Mouse (Mus musculus): Measurements from ENCODE around the gene Usp49.

Usp49 gene

DNA sequence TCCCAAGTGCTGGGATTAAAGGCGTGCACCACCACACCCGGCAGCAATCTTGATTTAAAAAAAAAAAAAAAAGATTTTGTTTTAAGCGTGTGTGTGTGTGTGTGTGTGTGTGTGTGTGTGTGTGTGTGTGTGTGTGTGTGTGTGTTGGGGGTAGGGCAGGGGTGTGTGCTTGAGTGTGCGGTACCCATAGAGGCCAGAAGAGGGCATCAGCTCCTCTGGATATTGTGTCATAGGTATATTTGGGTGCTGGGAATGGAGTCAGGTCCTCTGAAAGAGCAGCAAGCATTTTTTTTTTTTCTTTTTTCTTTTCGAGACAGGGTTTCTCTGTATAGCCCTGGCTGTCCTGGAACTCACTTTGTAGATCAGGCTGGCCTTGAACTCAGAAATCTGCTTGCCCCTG lies 5.9 kb upstream of the Usp49 start:
- CTCF ChIA-PET, result interaction anchor here (0.5 to 2.5 kb wide), 37 partner anchors 9 to 1405 kb away, joined by 3 to 14 read pairs (median 4); partner anchors contain the start of genes Bysl (in 1 of the 4), Gm20517 (in 1 of the 4) and Med20 (in 1 of the 4)
- POLR2A ChIA-PET, result interaction anchor here (0.5 to 1.5 kb wide), 23 partner anchors 9 to 152 kb away, joined by 3 to 9 read pairs (median 3); no protein-coding TSS in a partner anchor

DNA sequence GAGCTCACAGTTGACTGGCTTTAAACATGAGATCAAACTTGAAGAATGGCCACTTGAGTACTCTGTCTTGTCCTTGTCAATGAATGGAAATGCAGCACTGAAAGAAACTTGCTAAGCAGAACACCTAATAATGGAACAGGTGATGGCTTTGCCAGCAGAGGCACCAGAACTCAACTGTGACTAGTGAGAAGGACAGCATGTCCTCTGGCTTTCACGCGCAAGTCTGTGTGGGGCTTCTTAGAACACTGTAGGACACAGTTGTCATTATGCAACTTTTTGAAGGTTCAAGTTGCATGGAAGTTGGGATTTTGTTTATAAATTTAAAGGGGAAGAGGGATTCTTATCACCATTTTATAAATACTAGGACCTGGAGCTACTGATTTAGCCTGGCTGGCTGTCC lies 5.4 kb upstream of the Usp49 start:
- ChIA-PET POLR2A (interaction anchor here in 3 of 4 experiments (0.5 to 1.5 kb wide), 9 partner anchors 10 to 115 kb away, joined by 3 to 14 read pairs (median 4); no protein-coding TSS in a partner anchor), CTCF (interaction anchor here in 3 of 4 experiments (0.6 to 2.5 kb wide), 12 partner anchors 14 to 818 kb away, joined by 3 to 7 read pairs (median 4); no protein-coding TSS in a partner anchor)

DNA sequence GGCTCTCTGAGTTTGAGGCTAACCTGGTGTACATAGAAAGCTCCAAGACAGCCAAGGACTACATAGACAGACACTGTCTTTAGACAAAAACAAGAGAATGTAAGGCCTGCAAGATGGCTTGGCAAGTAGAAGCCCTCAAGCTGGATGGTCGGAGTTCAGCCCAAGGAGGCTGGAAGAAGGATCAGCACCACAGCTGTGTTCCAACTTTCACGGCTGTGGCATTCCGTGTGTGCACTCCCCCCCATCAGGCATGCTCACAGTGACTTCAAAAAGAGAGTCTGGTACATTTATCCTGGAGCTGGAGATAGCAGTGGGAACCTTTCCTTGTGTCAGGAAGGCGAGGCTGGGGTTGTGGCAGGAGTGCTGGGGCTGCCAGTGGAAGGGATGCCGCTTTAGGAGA lies 4.5 kb upstream of the Usp49 start:
- POLR2A ChIA-PET, result interaction anchor here in 2 of 4 experiments (0.6 to 1.5 kb wide), 2 partner anchors 13 to 1343 kb away, joined by 5 read pairs; partner anchors contain the start of gene Tjap1 (in 1 of the 2)
- CTCF ChIA-PET, result interaction anchor here in 2 of 4 experiments (0.5 to 2.5 kb wide), 5 partner anchors 13 to 475 kb away, joined by 3 to 6 read pairs (median 4); no protein-coding TSS in a partner anchor

DNA sequence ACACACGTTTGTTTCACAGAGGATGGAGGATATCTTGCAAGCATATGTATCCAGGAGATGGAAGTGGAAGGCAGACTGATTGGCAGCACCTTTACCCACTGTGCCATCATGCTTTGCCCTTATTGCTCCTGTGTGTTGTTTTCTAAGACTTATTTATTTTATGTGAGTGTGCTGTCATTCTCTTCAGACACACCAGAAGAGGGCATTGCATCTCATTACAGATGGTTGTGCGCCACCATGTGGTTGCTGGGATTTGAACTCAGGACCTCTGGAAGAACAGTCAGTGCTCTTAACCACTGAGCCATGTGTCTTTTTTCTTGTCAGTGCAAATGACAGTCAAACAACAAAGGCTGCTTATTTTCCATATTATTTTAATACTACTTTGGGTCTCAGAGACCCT lies 2.7 kb upstream of the Usp49 start:
- ChIA-PET POLR2A (interaction anchor here in 2 of 4 experiments (0.8 to 2.0 kb wide), 4 partner anchors 19 to 116 kb away, joined by 3 to 7 read pairs (median 6); no protein-coding TSS in a partner anchor), CTCF (interaction anchor here in 1 of 4 experiments (1.1 kb wide), 1 partner anchor 122 kb away, joined by 3 read pairs; no protein-coding TSS in a partner anchor)

DNA sequence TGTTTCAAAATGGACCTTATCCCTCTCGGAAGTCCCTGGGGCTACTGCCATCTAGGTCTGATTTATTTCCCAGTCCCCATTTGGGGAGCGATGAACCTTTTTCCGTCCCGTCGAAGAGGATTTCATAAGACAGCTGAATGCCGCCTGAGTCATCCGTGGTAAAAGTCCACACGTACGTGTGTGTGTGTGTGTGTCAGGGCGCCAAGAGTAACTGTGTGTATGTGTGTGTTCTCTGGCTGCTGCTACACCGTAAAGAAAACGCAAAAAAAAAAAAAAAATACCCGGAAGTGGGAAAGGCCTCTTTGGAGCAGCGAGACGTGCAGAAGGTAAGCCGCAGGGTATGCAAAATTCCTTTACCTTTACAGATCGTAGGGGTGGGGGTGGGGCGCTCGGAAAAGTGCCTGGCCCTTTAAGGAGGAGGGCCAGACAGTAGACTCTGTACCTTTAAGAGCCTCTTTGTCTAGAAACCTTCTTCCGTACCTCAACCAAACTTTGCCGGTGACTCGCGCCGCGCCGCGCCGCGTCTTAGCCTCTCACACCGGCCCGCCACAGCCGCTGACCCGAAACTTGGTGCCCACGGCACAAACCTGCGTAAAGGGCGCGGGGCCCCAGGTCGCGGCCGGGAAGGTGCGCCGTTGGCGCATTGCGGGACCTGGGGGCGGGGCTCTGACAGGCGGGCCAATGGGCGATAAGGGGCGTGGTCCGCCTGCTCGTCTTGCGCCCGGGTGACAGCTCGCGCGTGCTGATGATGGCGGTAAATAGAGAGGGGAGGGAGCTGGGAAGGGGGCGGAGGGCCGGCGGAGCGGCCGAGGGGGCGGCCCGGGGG lies 1.4 kb upstream of the Usp49 start:
- ChIA-PET CTCF (interaction anchor here (0.5 to 2.7 kb wide), 24 partner anchors 10 to 1476 kb away, joined by 3 to 11 read pairs (median 3); partner anchors contain the start of genes Bysl (in 1 of the 4), Frs3 (in 1 of the 4), Gm20517 (in 1 of the 4) and Mad2l1bp (in 1 of the 4)), POLR2A (interaction anchor here (0.6 to 2.6 kb wide), 33 partner anchors 10 to 1778 kb away, joined by 3 to 12 read pairs (median 3); partner anchors contain the start of genes Taf8 (in 3 of the 4), Gm21981 (in 1 of the 4), Prickle4 (in 1 of the 4) and Tomm6 (in 1 of the 4))

DNA sequence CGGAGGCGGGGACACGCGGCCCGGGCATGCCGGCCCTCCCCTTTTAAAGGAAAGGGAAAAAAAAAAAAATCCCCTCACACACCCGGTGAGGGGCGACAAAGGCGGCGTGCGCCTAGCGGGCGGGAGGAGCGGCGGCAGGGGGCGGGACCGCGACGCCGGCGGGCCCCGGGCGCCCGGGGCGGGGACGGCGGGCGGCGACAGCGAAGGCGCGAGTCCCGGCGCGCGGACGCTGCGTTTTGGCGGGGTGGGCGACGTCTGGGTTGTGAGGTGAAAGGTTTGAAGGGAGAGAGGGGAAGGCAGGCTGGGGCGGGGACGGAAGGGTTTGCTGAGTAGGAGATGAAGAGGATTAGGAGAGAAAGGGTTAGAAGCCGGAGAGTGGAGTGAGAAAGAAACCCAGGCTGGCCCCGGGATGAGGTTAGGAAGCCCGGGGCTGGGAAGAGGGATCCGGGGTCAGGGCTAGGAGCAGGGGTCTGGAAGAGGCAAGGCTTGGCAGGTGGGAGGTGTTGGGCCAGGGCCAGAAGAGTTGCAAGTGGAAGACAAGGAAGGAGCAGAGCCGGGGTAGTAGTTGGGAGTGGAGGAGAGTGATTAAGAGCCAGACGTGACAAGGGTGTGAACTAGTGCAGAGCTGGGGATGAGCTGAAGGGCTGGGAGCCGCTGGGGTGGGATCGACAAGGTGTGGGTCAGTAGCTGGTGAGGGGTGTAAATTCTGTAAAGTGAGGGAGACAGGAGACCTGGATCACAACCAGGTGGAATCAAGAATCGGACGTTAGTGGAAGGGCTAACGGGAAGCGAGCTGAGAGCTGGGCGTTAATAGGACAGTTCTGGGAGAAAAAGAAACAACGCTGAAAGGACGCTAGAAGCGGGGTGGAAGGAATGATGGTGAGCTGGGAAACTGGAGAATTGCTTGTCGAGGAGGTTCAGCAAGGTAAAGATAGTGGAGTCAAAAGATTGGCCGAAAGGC lies 493 bp upstream of the Usp49 start:
- POLR2A ChIA-PET, result interaction anchor here (0.6 to 2.6 kb wide), 35 partner anchors 9 to 1779 kb away, joined by 3 to 12 read pairs (median 3); partner anchors contain the start of genes Taf8 (in 3 of the 4), Gm21981 (in 1 of the 4) and Prickle4 (in 1 of the 4)
- CTCF ChIA-PET, result interaction anchor here (0.5 to 2.7 kb wide), 28 partner anchors 9 to 1477 kb away, joined by 3 to 9 read pairs (median 4); partner anchors contain the start of genes Bysl (in 1 of the 4), Frs3 (in 1 of the 4), Gm20517 (in 1 of the 4) and Mad2l1bp (in 1 of the 4)

DNA sequence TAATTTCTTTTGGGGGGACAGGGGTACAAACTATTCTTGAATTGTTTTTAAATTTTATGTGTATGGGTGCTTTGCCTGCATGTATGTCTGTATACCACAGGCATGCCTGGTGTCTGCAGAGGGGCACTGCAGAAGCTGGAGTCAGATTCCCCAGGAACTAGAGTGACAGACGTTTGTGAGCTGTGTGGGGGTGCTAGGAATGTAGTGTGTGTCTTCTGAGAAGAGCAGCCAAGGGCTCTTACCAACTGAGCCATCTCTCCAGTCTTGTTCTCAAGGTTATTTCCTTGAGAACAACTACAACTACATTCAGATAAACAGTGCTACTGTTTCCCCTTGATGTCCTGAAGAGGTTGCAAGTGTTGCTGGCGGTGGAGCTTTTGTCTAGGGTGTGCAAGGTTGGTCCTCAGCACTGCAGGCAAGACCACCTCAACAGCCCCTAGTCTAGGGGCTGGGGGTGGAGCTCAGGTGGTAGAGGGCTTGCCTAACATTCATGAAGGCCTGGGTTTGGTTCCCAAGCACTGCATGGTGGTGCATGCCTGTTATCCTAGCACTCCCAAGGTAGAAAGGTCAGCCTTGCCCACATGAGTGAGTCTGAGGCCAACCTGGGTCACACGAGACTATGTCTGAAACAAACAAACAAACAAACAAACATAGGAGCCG lies 1.8 kb downstream of the Usp49 start:
- ChIA-PET CTCF (interaction anchor here in 2 of 4 experiments (1.1 to 1.4 kb wide), 2 partner anchors 11 kb away, joined by 3 to 7 read pairs; no protein-coding TSS in a partner anchor), POLR2A (interaction anchor here in 2 of 4 experiments (1.0 to 4.2 kb wide), 6 partner anchors 10 to 63 kb away, joined by 3 to 21 read pairs (median 4); partner anchors contain the start of genes Gm21981 (in 1 of the 2) and Prickle4 (in 1 of the 2))

DNA sequence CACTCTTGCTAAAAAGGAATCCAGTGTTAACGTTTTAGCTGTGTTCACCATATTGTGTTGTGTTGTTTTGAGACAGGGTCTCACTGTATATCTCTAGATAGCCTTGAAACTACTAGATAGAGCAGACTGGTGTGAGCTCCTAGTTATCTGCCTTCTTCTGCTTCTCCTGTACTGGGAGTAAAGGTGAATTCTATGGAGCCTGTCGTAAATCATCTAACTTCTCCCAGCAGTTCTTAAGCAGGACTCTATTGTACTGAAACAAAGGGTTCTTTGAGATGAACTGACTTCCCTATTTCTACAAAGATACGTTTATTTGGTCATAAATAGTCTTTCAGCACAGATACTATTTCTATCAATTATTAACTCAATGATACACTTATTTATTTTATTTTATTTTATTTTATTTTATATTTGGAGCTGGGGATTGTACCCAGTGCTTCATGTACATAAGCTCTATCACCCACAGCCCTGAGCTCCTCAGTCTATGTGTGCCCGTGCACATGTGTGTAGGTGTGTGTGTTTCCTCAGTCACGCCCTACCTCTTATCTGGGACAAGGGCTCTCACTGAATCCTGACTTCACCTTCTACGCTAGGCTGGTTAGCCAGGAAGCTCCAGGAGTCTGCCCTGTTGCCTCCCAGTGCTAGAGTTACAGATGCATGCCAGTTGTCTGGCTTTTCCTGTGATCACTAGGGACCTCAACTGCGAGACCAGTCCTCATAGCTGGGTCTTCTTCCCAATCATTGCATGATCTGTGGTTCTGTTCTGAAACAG lies 3.7 kb downstream of the Usp49 start:
- CTCF ChIA-PET, result interaction anchor here (0.5 to 1.4 kb wide), 8 partner anchors 9 to 132 kb away, joined by 3 to 14 read pairs (median 3); partner anchors contain the start of gene Taf8 (in 1 of the 4)
- POLR2A ChIA-PET, result interaction anchor here (0.5 to 4.2 kb wide), 14 partner anchors 8 to 493 kb away, joined by 3 to 21 read pairs (median 3); partner anchors contain the start of genes Gm21981 (in 1 of the 4), Prickle4 (in 1 of the 4) and Tomm6 (in 1 of the 4)

DNA sequence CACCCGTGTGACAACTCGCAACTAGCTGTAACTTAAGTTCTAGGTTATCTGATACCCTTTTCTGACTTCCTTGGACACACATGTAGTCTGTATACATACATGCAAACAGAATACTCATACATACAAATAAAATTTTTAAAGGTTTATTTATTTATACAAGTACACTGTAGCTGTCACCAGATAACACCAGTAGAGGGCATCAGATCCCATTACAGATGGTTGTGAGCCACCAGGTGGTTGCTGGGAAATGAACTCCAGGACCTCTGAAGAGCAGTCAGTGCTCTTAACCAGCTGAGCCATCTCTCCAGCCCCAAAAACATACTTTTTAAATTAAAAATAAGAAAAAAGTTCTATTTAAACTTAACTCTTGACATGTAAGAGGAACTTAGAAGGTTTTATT lies 12.5 kb downstream of the Usp49 start:
- CTCF ChIA-PET, result interaction anchor here (0.6 to 1.8 kb wide), 28 partner anchors 10 to 458 kb away, joined by 3 to 14 read pairs (median 4); partner anchors contain the start of gene Gm21981 (in 1 of the 4)
- POLR2A ChIA-PET, result interaction anchor here (0.7 to 2.1 kb wide), 18 partner anchors 9 to 478 kb away, joined by 3 to 9 read pairs (median 4); partner anchors contain the start of genes Taf8 (in 1 of the 4) and Usp49 (in 1 of the 4)

DNA sequence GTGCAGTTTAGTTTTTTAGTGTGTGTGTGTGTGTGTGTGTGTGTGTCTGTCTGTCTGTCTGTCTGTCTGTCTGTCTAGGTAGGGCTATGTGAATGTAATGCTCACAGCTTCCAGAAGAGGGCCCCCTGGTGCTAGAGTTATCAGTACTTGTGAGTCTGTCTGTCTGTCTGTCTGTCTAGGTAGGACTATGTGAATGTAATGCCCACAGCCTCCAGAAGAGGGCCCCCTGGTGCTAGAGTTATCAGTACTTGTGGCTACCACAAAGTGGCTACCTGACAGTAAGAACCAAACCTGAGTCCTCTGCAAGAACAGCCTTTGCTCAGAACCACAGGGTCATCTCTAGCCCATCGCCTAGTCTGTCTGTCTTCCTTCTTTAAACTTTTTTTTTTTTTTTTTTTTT lies 16.2 kb downstream of the Usp49 start:
- ChIA-PET POLR2A (interaction anchor here in 3 of 4 experiments (1.0 to 4.1 kb wide), 19 partner anchors 9 to 136 kb away, joined by 3 to 42 read pairs (median 4); no protein-coding TSS in a partner anchor), CTCF (interaction anchor here (0.6 to 5.1 kb wide), 38 partner anchors 9 to 1285 kb away, joined by 3 to 40 read pairs (median 4); partner anchors contain the start of genes Prickle4 (in 2 of the 4), Frs3 (in 1 of the 4), Gm21981 (in 1 of the 4) and Lrfn2 (in 1 of the 4))

DNA sequence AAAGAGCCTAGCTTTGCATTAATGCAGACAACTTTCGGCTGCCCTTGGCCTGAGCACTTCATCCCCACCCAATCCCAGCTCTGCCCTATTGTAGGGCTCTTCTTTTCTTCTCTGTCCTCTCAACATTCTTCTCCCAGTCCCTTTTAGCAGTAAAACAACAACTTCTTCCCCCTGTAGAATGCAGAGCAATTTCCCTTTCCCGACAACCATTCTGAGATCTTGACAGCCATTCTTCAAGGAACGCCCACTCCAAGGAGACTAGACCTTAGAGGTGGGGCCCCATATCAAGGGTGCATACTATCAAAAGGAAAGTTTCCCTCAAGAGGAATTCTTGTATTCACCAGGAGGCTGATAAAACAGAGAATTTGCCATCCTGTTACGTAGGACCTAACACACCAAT lies 18.5 kb downstream of the Usp49 start:
- ChIA-PET CTCF (interaction anchor here (0.9 to 5.1 kb wide), 19 partner anchors 9 to 452 kb away, joined by 3 to 40 read pairs (median 6); partner anchors contain the start of gene Usp49 (in 1 of the 4)), POLR2A (interaction anchor here (0.6 to 4.1 kb wide), 39 partner anchors 7 to 508 kb away, joined by 3 to 42 read pairs (median 4); partner anchors contain the start of genes Frs3 (in 1 of the 4), Gm21981 (in 1 of the 4), Prickle4 (in 1 of the 4) and Tomm6 (in 1 of the 4))

DNA sequence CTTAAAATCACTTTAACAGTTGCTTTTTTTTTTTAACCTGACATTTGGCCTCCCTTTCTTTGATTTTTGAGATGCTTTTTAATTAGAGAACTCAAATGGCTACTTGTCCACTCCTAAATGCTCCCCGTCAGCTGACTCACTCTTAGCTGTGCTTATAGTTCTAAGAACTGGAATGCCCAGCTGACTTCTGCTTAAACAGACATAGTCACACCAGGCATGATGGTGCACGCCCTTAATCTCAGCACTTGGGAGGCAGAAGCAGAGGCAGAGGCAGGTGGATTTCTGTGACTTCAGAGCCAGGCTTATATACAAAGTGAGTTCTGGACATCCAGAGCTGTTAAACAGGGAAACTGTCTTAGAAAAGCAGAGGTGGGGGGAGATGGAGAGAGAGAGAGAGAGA lies 21.5 kb downstream of the Usp49 start:
- ChIA-PET CTCF (interaction anchor here in 2 of 4 experiments (0.6 to 2.1 kb wide), 5 partner anchors 21 to 468 kb away, joined by 3 to 6 read pairs (median 3); no protein-coding TSS in a partner anchor), POLR2A (interaction anchor here (0.5 to 2.1 kb wide), 21 partner anchors 9 to 513 kb away, joined by 3 to 9 read pairs (median 3); no protein-coding TSS in a partner anchor)

DNA sequence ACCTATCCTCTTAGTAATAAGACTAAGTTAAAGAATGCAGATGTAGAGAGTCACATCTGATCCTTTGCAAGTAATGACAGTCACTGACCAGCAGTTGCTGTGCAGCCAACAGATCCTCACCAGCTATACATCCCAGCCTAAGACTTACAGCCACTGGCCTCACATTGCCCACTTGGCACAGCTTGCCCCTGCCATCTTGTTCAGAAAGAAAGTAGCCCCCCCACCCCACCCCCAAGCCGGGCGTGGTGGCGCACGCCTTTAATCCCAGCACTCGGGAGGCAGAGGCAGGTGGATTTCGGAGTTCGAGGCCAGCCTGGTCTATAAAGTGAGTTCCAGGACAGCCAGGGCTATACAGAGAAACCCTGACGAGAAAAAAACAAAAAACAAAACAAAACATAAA lies 23.9 kb downstream of the Usp49 start:
- ChIA-PET CTCF (interaction anchor here in 1 of 4 experiments (0.6 to 1.7 kb wide), 2 partner anchors 9 to 141 kb away, joined by 3 to 5 read pairs; no protein-coding TSS in a partner anchor), POLR2A (interaction anchor here in 3 of 4 experiments (1.0 to 3.4 kb wide), 10 partner anchors 10 to 143 kb away, joined by 3 to 37 read pairs (median 4); no protein-coding TSS in a partner anchor)

DNA sequence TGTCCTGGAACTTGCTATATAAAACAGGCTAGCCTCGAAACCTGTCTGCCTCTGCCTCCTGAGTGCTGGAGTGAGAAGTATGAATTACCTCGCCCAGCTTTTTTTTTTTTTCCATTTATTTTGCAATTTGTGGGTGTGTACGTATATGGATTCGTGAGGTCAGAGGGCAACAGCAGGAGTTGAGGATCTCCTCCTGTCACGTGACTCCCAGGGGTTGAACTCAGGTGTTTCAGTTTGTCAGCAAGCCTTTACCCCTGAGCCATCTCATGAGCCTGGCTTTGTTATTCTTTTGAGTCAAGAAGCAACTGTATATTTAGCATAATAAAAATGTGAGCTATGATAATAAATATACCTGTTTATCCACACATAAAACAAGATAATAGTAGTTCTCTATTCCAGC lies 25.2 kb downstream of the Usp49 start:
- ChIA-PET POLR2A (interaction anchor here in 2 of 4 experiments (0.6 to 3.4 kb wide), 20 partner anchors 8 to 762 kb away, joined by 3 to 37 read pairs (median 4); partner anchors contain the start of genes Frs3 (in 1 of the 2) and Usp49 (in 1 of the 2)), CTCF (interaction anchor here in 3 of 4 experiments (0.6 to 1.7 kb wide), 6 partner anchors 21 to 446 kb away, joined by 3 to 5 read pairs (median 3); no protein-coding TSS in a partner anchor)

DNA sequence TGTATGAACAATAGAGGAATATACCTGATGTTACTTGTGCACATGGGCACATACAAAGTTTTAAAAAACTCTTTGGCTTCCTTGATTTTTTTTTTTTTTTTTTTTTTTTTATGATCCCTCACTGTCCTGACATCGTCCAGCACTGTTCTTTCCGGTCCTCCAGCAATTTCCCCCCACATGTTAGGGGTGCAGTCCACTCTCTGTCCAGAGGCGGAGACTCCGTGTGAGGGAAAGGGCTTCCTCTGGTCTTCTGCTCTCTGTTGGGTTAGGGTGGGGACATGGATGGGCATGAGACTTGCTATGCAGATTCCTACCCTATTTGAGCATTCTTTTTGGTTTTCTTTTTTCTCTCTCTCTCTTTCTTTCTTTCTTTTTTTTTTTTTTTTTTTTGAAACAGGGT lies 27.4 kb downstream of the Usp49 start:
- CTCF ChIA-PET, result no interaction called here
- POLR2A ChIA-PET, result interaction anchor here in 1 of 4 experiments (0.9 kb wide), 1 partner anchor 15 kb away, joined by 5 read pairs; no protein-coding TSS in a partner anchor

Data from embryonic stem cell, embryonic (primary cell).